Mouse (Mus musculus) left cerebral cortex, postnatal 25 days (tissue): ENCODE results near the gene Palb2. TPM values are rescaled to one million over a fixed set of nuclear protein-coding genes. Genes with fewer than 3 reads are reported as not detected.
A peak's percentile ranks its signal among the peaks of the same experiment; 100 is the strongest.
"Not testable (repeated sequence)": the region's sequence is repeated elsewhere in the genome, so short reads cannot be mapped to it uniquely, and the experiment has no call there.

Experiments used
- DNase-seq, 2 experiments: peaks; one replicate each; pipeline ENCODE4 v3.0.0; 2022; ENCODE audit warnings: low spot score in 2 of 2, mixed read lengths in 1 of 2
- intact Hi-C: fragments of 180-260 bp; cut with DNase I; formaldehyde crosslinking; loops from one replicate; pipeline ENCODE4 v1.15.1; 2025
- total RNA-seq, 2 experiments: library from RNA; stranded (reverse); gene quantifications; 2 replicates each; pipeline ENCODE4 v1.2.3; 2021

Palb2 gene
- total RNA-seq, 2 experiments from 2014 or later: 1.0 to 2.6 TPM

DNA sequence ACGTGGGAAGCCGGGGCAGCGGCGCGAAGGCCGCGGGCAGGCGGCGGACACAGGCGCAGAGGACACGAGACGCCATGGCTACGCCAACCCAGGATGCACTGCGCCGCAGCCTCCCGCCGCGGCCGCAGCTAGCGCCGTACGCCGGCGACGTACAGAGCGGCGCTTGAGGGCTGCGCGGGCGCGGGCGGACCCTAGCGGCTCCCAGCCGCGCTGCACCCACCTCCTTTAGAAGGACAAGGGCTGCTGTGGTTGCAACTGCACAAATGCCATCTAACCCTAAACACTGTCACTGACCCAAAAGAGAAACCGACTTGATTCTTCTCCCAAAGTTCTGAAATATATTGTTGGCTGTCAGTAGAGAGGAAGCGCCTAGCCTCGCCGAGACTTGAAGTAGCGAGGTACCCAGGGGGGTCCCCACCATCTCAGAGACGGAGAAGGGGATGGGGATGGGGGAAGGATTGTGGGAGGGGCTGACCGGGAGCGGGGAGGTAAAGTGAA is 31.0 kb downstream of the Palb2 start, which contains the start of gene Ndufab1:
Gene Ndufab1 (minus strand): TSS at position 140 of the 498 bp plus-strand sequence.
- DNase-seq: peak; percentile 90 to 91
- intact Hi-C loops: no loop called here

DNA sequence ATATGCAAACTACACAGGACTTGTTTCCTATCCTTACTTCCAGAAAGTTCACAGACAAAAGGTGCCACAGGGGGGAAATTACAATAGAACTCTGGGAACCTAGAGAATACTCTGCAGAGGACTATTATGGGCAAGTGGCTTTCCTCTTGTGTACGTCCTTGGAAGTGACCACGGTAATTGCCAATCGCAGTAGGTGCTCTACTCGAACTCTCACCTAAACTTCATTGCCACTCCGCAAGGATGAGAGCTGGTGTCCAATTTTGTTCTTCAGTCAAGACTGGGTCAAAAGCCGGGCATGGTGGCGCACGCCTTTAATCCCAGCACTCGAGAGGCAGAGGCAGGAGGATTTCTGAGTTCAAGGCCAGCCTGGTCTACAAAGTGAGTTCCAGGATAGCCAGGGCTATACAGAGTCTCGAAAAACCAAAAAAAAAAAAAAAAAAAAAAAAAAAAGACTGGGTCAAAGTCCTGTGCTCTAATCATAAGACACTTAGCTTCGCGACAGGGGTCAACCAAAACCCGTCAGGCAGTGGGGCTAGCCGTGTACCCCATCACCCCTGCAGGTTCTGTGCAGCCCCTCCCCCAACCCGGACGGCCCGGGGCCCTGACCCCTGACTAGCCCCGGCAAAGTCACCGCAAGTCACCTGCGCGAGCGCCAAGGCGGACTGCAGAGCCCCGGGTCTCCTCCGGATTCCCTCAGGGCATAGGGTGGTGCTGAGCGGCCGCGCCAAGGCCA is 31.6 kb downstream of the Palb2 start:
- intact Hi-C loops, DNase-seq: not testable (repeated sequence)

DNA sequence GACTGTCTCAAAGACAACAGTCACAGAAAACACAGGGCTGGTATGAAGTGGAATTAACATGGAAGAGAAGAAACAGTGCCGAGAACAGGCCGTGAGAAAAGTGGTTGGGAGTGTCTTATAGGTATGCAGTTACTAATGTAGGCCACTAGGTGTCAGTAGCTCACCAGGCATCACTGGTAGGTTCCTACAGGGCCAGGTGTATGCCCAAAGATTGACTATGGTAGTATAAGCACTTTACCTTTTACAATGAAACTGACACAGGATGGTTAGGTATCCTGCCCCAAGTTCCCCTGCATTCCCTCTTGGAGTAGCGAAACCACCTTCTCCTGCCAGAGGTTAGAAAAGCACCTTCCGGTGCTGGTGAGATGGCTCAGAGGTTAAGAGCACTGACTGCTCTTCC is 33.6 kb downstream of the Palb2 start:
- intact Hi-C loops: no loop called here
- DNase-seq: peak; percentile 33 to 47

DNA sequence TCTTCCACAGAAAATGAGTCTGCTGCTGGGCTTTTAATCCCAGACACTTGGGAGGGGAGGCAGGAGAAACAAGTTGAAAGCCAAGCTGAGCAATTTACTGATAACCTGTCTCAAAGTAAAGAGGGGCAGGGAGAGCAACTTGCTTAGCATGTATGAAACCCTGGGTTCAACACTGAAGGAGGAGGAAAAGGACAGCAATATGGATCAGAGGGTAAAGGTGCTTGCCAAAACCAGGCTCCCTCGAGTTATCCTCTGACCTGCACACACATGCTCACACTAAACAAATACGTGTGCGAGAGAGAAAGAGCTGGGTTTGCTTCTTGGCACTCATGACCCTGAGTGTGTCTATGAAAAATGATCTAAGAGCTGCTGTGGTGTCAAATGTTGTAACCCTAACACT is 34.8 kb downstream of the Palb2 start:
- intact Hi-C loops: no loop called here
- no peak for DNase-seq

DNA sequence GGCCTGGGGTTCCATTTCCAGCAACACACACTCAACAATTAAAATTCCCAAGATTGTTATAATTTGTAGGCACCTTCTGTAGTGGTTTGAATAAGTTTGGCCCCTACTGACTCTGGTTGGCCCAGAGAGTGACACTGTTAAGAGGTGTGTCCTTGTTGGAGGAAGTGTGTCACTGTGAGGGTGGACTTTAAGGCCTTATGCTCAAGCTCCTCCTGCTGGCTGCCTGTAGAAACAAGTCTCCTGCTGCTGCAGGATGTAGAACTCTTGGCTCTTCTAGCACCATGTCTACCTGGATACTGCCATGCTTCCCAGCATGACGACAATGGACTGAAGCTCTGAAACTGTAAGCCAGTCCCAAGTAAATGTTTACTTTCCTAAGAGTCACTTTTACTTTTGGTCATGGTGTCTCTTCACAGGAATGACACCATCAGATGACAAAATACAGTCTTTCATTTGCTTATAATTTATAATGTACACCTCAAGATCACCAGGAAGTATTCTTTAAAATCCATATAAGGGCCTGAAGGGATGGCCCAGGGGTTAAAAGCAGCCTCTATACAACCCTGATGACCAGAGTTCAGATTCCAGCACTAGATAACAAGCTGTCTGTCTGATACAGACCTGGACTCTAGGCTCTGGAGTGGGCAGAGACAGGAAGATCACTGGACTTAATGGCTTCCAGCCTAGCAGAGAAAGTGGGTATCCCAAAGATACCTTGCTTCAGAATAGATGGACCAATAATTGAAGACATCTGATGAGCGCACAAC is 38.0 kb downstream of the Palb2 start:
- intact Hi-C loops: no loop called here
- DNase-seq: no peak

DNA sequence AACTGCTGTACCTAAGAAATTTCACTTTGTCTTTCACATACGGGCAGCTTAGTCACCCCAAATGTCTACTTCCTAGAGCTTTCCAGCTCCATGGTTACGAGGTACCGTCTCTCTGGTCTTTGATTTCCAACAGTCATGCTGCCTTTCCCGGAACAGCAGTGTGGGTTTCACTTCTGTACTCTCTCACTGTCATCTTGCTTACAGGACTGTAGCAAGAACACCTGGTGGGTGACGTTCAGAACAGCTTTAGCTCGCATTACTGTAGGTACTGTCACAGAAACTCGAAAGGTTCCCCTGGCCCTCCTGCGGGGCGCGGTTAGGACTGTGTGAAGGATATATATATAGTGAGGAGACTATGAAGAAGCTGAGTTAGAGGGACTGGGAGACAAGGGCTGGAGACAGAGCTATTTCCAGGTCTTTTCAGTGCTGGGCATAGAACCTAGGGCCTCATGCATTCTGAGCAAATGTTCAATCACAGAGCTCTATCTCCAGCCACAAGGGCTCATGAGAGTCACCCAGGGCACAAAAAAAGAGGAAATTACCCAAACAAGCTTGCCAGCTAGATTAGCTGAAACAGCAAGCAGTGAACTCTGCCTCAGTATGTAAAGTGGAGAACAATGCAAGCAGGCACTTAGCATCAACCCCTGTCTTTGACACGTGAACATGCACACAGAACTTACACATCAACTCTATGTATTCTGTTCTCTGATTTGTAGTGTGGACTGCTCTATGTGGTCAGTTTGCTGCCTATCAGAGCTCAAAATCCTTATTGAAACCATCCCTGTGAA is 45.4 kb downstream of the Palb2 start:
- DNase-seq: peak in 1 of 2 experiments; percentile 10
- intact Hi-C loops: no loop called here

DNA sequence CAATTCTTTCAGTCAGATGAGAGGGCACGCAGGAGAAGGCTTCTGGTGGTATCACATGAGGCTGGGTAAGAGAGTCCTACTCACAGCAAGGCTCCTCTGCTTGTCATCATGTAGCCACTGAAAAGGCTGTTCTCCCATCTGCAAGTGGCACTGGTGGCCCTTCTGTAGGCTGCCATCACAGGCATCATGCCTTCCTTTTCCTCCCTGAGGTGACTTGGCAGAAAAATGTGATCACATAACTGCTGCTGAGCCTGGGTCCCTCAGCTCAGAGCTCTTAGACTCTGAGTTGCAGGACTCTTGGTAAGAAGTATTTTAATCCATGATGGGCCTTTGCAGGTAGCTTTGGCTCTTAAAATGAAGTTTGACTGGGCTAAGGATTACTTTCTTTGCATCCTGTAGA is 51.7 kb downstream of the Palb2 start:
- intact Hi-C loops: no loop called here
- DNase-seq: no peak

DNA sequence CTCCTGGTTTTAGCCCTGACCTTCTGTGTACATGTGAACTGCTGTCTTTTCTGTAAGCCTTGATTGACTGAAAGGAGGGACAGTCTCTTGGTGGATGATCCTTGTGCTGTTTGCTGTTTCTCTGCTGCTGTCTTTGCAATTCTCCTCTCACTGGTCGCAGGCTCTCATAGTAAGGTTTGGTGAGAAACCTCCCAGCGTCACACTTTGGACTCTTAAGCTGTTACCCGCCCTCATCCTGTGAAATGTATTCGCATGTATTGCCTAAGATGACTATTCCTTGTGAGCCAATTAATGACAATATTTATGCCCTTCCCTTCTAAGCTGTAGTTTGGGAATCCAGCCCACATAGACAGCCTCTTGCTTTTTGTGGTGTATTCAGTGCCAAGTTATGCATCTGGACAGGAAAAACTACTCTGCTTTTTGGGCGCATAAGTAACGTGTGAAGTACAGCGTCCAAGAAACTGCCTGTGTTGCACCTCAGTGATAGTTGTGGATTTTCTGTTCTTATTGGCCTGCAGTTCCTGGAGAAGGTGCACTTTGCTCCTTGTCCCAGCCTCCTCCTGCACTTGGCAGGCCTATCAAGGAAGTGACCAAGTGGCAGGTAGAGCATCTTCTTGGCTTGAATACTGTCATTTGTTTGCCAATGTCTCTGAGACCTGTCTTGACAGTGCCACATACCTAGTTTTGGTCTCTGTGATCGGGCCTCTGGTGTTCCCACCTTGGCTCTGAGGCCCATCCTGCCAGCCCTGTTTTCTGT is 52.8 kb downstream of the Palb2 start:
- DNase-seq: peak in 1 of 2 experiments; percentile 19
- intact Hi-C loops: no loop called here

DNA sequence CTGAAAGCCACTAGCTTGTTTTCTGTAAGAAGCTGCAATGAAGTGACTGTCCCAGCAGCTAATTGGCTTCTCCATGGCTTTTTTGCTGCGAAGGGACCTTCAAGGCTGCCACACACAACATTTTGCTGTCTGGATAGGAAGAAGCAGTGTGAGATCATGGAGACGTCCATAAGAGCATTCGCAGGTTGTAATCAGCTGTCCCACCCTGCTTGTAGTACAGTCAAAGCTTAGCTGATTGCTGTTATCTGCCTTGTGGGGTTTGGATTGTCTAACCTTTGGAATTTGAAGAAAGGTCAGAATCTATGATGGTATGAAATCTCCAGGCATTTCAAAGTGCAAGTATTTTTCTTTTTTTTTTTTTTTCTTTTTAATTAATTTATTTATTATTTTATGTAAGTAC is 58.4 kb downstream of the Palb2 start:
- DNase-seq: no peak
- intact Hi-C loops: no loop called here

DNA sequence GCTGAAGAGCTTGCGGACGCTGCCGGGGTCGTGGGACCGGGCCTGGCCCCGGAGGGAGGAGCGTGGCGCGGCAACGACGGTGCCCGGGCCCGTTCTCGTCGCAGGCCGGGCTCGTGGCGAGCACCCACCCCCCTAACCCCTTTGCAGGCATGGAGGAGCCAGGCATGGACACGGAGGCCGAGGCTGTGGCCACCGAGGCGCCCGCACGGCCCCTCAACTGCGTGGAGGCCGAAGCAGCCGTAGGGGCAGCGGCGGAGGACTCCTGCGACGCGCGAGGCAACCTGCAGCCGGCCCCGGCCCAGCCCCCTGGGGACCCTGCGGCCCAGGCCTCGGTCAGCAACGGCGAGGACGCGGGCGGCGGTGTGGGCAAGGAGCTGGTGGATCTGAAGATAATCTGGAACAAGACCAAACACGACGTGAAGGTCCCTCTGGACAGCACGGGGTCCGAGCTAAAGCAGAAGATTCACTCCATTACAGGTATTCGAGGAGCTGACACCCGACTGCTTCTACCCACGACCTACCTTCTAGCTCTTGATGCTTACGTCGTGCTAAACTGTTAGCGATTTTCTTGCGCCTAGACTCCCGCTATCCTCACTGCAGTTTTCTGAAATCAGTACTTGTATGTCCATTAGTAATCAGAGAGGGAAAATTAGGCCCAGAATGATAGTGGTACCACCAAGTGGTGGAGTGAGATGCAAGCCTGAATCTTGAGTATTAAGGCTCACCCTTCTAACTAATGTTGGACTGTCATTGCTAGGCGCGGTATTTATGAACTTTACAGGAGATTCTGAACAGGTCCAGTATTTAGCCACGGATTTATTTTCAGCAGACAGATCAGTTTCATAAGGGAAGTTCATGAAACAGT is 65.0 kb downstream of the Palb2 start:
- intact Hi-C loops: loop anchor here (2.0 kb wide), 2 partner anchors 49 to 65 kb away; partner anchors contain the start of genes Dctn5 and Palb2
- DNase-seq: peak in 1 of 2 experiments; percentile 28

DNA sequence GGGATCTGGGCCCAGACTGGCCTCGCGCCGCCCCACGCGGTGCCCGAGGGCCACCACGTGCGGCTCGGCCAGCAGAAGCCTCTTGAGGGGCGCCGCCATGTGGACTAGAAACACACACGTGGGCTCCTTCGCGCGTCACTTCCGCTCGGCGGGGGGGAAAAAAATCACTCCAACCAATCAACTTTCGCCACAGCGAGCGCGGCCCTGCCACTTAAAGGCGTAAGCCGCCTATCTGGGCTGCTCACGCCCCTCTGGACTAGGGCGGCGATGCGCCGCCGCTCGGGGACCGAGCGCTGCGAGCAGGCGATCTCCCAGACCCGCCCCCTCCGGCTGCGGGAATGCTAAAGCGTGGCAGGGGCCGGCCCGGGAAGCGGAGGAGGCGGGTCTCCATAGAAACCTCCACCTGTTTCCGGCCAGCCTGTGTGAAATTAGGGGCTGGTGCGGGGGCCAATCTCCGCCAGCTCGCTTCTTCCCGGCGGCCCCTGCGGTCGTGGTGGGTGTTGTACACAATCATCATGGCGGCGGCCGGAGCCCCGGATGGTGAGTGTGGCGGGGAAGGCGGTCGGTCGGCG is 65.8 kb downstream of the Palb2 start, which contains the start of the genes Ubfd1 and Ears2:
Gene Ubfd1 (plus strand): TSS at position 231 of the 572 bp plus-strand sequence.
Gene Ears2 (minus strand): TSS at position 319 of the 572 bp plus-strand sequence.
- peak; percentile 98 to 99 for DNase-seq
- intact Hi-C loops: loop anchor here (2.0 kb wide), 2 partner anchors 48 to 66 kb away; partner anchors contain the start of genes Dctn5 and Palb2

DNA sequence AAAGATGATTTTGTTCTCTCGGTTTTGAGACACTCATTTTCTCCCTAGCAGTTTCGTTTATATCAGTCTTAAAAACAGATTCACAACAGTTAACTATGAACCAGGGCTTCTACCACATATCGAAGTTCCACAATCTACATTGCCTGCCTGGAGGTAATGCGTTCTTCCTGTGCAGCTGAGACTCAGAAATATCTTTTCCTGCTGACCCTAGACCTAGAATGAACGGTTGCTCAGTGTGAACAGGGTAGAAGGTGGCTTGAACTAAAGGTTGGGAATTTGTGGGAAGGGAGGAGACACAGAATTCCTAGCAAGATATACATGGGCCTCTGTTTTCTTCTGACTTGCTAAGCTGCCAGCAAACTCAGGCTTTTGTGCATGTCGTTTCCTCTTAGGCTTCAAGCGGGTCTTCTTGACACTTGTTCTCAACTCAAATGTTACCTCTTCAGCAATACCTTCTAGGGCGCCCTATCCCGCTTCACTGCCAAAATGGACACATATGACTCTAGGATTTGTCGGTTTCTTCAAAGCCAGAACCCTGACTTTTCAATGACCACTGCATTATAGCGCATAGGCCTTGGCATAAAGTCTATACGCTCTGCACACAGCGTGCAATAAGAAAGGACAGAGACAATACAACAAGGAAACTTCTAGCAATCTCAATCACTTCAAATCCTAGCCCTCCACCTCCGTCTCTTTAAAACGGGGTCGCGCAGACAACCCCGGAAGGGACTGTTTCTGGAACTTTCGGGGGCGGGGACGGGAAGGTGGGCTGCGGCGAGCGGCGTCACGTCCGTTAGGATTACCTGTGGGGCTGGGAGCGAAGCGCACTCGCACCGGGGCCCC is 66.5 kb downstream of the Palb2 start:
- no peak for DNase-seq
- intact Hi-C loops: loop anchor here (2.0 kb wide), 2 partner anchors 48 to 66 kb away; partner anchors contain the start of genes Dctn5 and Palb2

DNA sequence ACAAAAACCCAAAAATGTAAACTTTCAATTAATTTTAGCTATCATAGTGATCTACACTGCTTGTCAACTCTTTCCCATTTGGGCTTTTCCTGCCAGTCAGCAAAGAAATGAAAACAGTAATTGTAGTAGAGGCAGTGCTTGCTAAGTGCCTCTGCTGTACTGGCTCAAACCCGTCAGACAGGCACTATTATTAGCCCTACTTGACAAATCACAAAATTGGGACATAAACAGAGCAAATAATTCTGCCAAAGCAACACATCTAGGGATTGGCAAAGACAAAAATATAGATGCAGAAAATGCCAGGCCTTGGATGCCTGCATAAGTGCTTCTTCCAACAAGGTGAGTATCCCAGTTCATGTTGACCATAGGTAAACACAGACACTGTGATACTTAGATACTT is 67.1 kb downstream of the Palb2 start:
- intact Hi-C loops: loop anchor here (2.0 kb wide), 2 partner anchors 47 to 67 kb away; partner anchors contain the start of genes Dctn5 and Palb2
- peak in 1 of 2 experiments; percentile 9 for DNase-seq
